Mouse (Mus musculus) liver, postnatal 0 days (tissue): ENCODE data around the gene Trpc7. TPM values are rescaled to one million over a fixed set of nuclear protein-coding genes. Genes with fewer than 3 reads are reported as not detected.

Experiments used
- ATAC-seq: fragments of 200-750 bp; cut with Nextera tagmentation; 2 replicates; pipeline ENCODE4 v1.8.0; 2017; ENCODE audit warnings: mild to moderate bottlenecking, moderate library complexity
- DNase-seq: peaks from one replicate; pipeline ENCODE4 v3.0.0-alpha.2; 2016
- H3K27ac ChIP-seq: fragments of 300-500 bp; sonication (generic); 2 replicates; pipeline ENCODE4 v1.5.1; 2014; ENCODE audit warnings: antibody characterized with exemption, moderate library complexity, mild to moderate bottlenecking, low read depth
- H3K27me3 ChIP-seq: fragments of 300-500 bp; sonication (generic); 2 replicates; pipeline ENCODE4 v1.6.1; 2014; ENCODE audit warnings: low read length, control low read depth, mixed read lengths; ENCODE audit not compliant: insufficient read depth
- H3K36me3 ChIP-seq: fragments of 300-500 bp; sonication (generic); replicated peaks from 2 replicates; pipeline ENCODE4 v1.6.1; 2014; ENCODE audit warnings: mild to moderate bottlenecking, control low read depth, low read length, moderate library complexity, mixed read lengths; ENCODE audit not compliant: insufficient read depth
- H3K4me1 ChIP-seq: fragments of 300-500 bp; sonication (generic); 2 replicates; pipeline ENCODE4 v1.6.1; 2014; ENCODE audit warnings: antibody characterized with exemption, mild to moderate bottlenecking, control low read depth; ENCODE audit not compliant: insufficient read depth
- H3K4me2 ChIP-seq: fragments of 300-500 bp; sonication (generic); 2 replicates; pipeline ENCODE4 v1.6.1; 2014; ENCODE audit warnings: low read depth, mild to moderate bottlenecking, low read length, moderate library complexity, mixed read lengths
- H3K4me3 ChIP-seq: fragments of 300-500 bp; sonication (generic); 2 replicates; pipeline ENCODE4 v1.5.1; 2014; ENCODE audit warnings: low read depth, low read length
- H3K9ac ChIP-seq: fragments of 300-500 bp; sonication (generic); replicated peaks from 2 replicates; pipeline ENCODE4 v1.6.1; 2014; ENCODE audit warnings: mild to moderate bottlenecking, moderate library complexity
- H3K9me3 ChIP-seq: fragments of 300-500 bp; sonication (generic); 2 replicates; pipeline ENCODE4 v1.6.1; 2016; ENCODE audit warnings: mild to moderate bottlenecking, control low read depth, low read length, mixed read lengths
- CTCF ChIP-seq: sonication (generic); IDR thresholded peaks from 2 replicates; pipeline ENCODE4 v1.5.1; 2016; ENCODE audit warnings: antibody characterized with exemption, low read depth
- EP300 ChIP-seq: IDR thresholded peaks from 2 replicates; pipeline ENCODE4 v1.6.1; 2016; ENCODE audit warnings: antibody characterized with exemption, low read depth, mild to moderate bottlenecking
- WGBS: fragments of 180-500 bp; shearing (Covaris S2); extraction: QIAGEN DNeasy Blood & Tissue Kit; methylation state at CpG from one replicate; pipeline ENCODE4 v1.1.7; 2014; ENCODE audit not compliant: insufficient replicate concordance; 5-methylcytosine and 5-hydroxymethylcytosine counted together
- polyA plus RNA-seq: library from polyadenylated mRNA; unstranded; fragments of >200 nt; fragmentation: Nextera tagmentation; extraction: Ambion mirVana; gene quantifications from 2 replicates; pipeline ENCODE4 v1.2.1, GENCODE M21; 2015

Trpc7 gene
- polyA plus RNA-seq, 1 experiment from 2014 or later = not detected

- Histone ChIP-seq H3K27ac (no peak overlapping the region), H3K27me3 (no peaks in the 10 kb centered on the region), H3K9ac (no peak overlapping the region), H3K36me3 (no peaks in the 10 kb centered on the region), H3K4me2 (no peak overlapping the region), H3K9me3 (no peaks in the 10 kb centered on the region), H3K4me3 (no peak overlapping the region), H3K4me1 (0 out of 2 replicates have a peak, but pooled peaks cover 3% of the 10 kb centered on the region)
- WGBS = 35% methylated on average over 4 of the region's 4 CpGs
- TF ChIP-seq EP300 (no peak), CTCF (no peak)
- DNase-seq = no peak
- no peak for ATAC-seq
Observed at GRCm38 (mm10) chr13:56769431-56769830, 126.4 kb downstream of the Trpc7 start.

DNA sequence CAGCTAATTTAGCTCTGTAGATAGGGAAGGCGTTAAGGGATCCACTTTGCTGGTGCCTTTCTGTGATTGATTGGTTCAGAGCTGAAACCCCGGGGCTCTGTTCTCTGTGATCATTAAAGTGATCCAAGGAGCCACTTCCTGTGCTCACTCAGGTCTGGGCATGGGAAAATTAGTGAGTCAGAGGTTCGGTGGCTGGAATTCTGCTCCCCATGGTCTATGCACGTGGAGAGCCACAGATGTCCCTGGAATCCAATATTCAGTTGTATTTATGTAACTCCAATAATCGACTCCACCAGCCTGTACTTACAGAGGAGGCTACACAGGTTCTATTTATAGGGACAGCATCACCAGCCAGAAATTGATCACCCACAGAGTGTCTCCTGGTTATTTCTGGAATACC lies 129.6 kb downstream of the Trpc7 start:
- H3K27me3 ChIP-seq = 0 out of 2 replicates have a peak, but pooled peaks cover 6% of the 10 kb centered on the region
- 49% methylated on average over 5 of the region's 5 CpGs for WGBS
- H3K9me3 ChIP-seq = no peaks in the 10 kb centered on the region
- DNase-seq (no peak), ATAC-seq (no peak)
- no peak overlapping the region for H3K27ac ChIP-seq
- no peak for TF ChIP-seq CTCF
- no peak for TF ChIP-seq EP300
- no peaks in the 10 kb centered on the region for H3K36me3 ChIP-seq
- H3K4me2 ChIP-seq = no peak overlapping the region
- H3K4me1 ChIP-seq = 0 out of 2 replicates have a peak, but pooled peaks cover 3% of the 10 kb centered on the region
- no peak overlapping the region for H3K9ac ChIP-seq
- H3K4me3 ChIP-seq = no peak overlapping the region

DNA sequence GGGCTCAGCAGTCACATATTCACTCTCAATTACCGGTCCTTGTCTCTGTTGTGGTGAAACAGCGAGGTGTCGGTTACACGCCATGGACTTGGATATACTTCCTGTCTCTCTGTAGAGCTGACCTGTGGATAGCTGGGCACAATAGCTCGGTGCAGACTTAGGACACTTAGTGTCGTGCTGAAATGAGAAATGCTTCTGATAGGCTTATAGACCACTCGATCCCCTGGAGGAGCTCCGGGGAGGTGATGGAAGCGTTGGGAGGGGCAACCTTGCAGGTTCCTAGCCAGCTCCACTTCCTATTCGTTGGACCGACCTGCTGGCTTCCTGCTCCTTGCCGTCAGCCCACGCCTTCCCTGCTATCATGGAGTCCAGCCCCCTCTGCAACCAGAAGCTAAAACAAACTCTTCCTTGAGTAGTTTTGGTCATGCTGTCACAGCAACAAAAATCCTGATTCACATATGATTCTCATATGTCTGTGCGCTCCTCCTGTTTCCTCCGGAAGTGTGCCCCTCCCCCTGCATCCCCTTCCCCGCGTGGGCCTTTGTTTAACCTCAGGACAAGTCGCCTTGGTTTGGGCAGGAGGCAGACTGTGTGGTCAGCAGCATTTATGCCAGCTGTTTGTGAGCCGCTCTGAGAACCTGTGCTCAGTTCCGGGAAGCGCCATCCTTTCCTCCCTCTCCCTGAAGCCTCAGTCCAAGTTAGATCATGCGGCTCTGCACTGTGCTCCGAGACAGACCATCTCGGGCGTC lies 130.3 kb downstream of the Trpc7 start:
- no peak overlapping the region for H3K9ac ChIP-seq
- no peak overlapping the region for H3K27ac ChIP-seq
- ATAC-seq (peak; percentile 68), DNase-seq (peak; percentile 28)
- peak overlapping the region; percentile 53 for H3K4me2 ChIP-seq
- no peaks in the 10 kb centered on the region for H3K9me3 ChIP-seq
- no peak for TF ChIP-seq EP300
- no peak overlapping the region for H3K4me3 ChIP-seq
- 27% methylated on average over 25 of the region's 25 CpGs for WGBS
- H3K4me1 ChIP-seq = 0 out of 2 replicates have a peak, but pooled peaks cover 3% of the 10 kb centered on the region
- H3K36me3 ChIP-seq = no peaks in the 10 kb centered on the region
- 0 out of 2 replicates have a peak, but pooled peaks cover 9% of the 10 kb centered on the region for H3K27me3 ChIP-seq

- 34% methylated on average over 13 of the region's 13 CpGs for WGBS
- DNase-seq (no peak), ATAC-seq (no peak)
- no peaks in the 10 kb centered on the region for H3K9me3 ChIP-seq
- H3K4me3 ChIP-seq = no peak overlapping the region
- no peak overlapping the region for H3K4me2 ChIP-seq
- H3K27me3 ChIP-seq = 0 out of 2 replicates have a peak, but pooled peaks cover 9% of the 10 kb centered on the region
- no peak overlapping the region for H3K27ac ChIP-seq
- no peaks in the 10 kb centered on the region for H3K36me3 ChIP-seq
- H3K4me1 ChIP-seq = 0 out of 2 replicates have a peak, but pooled peaks cover 3% of the 10 kb centered on the region
- TF ChIP-seq CTCF = no peak
- no peak for TF ChIP-seq EP300
- no peak overlapping the region for H3K9ac ChIP-seq
Observed at GRCm38 (mm10) chr13:56762446-56763229, 133.2 kb downstream of the Trpc7 start.

DNA sequence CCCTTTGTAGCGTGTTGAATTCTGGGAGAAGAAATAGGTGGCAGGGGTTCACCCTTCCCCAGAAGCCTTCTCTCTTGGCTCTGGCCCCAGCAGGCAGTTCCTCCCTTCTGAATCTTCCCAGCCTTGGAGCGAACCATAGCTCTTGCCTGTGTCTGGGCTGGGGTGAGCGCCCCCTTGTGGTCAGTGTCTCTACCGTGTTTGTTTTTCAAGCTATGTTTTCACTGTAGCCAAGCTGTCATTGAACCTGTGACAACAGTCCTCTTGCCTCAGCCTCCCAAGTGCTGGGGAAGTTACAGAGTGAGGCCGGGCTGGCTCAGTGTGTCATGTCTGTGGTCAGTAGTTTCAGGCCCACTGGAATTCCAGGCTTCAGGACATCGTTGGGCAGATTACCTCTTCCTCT lies 137.3 kb downstream of the Trpc7 start:
- Histone ChIP-seq H3K4me1 (peaks cover 7% of the 10 kb centered on the region), H3K27ac (no peak overlapping the region), H3K9ac (no peak overlapping the region), H3K4me2 (no peak overlapping the region), H3K27me3 (peaks cover 16% of the 10 kb centered on the region), H3K4me3 (no peak overlapping the region), H3K9me3 (no peaks in the 10 kb centered on the region), H3K36me3 (no peaks in the 10 kb centered on the region)
- 20% methylated on average over 6 of the region's 6 CpGs for WGBS
- DNase-seq = peak; percentile 82
- peak; percentile 14; the same call in 1 of the 2 replicates for ATAC-seq
- TF ChIP-seq EP300 = no peak
- TF ChIP-seq CTCF = peak; percentile 87

- Histone ChIP-seq H3K9me3 (no peaks in the 10 kb centered on the region), H3K4me2 (no peak overlapping the region), H3K27me3 (peaks cover 26% of the 10 kb centered on the region), H3K36me3 (no peaks in the 10 kb centered on the region), H3K4me3 (no peak overlapping the region), H3K4me1 (peaks cover 15% of the 10 kb centered on the region), H3K27ac (no peak overlapping the region), H3K9ac (no peak overlapping the region)
- TF ChIP-seq CTCF (no peak), EP300 (no peak)
- ATAC-seq = no peak
- WGBS = 52% methylated on average over 12 of the region's 12 CpGs
- no peak for DNase-seq
Observed at GRCm38 (mm10) chr13:56757201-56757600, 138.6 kb downstream of the Trpc7 start.
